Mouse (Mus musculus) right cerebral cortex, postnatal 25 days (tissue): ENCODE measurements around the gene Bora.

Source experiments
- DNase-seq: peaks from one replicate; pipeline ENCODE4 v3.0.0; 2022

The Bora gene

DNA sequence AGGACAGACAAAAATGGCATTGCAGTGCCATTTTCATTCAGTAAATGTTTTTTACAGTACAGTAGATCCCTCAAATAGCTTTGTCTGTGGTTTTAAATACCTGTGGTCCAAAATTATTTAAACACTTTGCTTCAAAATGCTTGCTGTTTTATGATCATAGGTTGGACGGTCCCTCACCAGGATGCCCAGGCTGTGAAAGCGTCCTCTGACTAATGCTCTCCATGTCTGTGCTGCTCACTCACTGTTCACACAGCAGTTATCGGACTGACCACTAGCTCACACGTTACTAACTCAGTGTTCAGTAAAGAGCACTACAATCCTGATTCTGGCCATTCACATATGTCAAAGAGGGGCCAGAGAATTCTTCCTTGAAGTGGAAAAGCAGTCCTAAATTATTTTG is 25.1 kb downstream of the Bora start:
- no peak for DNase-seq

GRCm38 (mm10) chr14:99088947-99089346 is 42.9 kb downstream of the Bora start:
- DNase-seq: no peak

- peak; percentile 99 for DNase-seq
Measured at GRCm38 (mm10) chr14:99099267-99099966, 53.4 kb downstream of the Bora start, which contains the start of the genes Pibf1 and Dis3. Gene Pibf1, plus strand, starts transcription at chr14:99099424. Gene Dis3, minus strand, starts transcription at chr14:99099770.

DNA sequence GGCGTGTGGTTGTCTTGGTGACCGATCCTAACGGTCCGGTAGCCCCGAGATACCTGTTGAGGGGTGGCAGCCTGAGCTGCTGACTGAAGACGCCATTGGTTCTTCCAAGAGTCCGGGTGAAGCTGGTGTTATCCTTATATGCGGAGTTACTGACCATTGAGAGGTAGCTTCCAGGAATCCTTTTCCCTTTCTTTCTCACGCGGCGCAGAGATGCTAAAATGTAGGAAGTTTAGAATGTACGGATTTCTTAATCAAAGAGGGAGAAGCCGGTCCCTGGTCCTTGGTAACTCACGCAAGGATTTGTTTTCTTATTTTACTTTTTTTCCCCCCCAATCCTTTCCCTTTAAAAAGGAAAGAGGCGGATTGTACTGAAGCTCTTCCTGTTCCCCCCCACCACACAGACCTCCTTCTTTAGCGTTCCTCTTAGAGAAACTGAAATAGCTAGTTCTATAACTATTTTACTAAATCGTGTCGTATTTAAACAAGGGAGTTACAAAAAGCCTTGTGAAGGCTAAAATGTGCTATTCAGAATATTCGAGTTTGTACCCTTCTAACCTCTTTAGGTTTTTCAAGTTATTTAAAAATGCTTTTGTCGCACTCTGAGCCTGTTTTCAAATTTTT is 54.1 kb downstream of the Bora start:
- no peak for DNase-seq

GRCm38 (mm10) chr14:99103050-99103449 is 57.0 kb downstream of the Bora start:
- DNase-seq: no peak

- no peak for DNase-seq
Measured at GRCm38 (mm10) chr14:99104542-99105123, 58.6 kb downstream of the Bora start.

- DNase-seq: no peak
Measured at GRCm38 (mm10) chr14:99106671-99107070, 60.6 kb downstream of the Bora start.

- no peak for DNase-seq
Measured at GRCm38 (mm10) chr14:99107631-99108187, 61.7 kb downstream of the Bora start.

DNA sequence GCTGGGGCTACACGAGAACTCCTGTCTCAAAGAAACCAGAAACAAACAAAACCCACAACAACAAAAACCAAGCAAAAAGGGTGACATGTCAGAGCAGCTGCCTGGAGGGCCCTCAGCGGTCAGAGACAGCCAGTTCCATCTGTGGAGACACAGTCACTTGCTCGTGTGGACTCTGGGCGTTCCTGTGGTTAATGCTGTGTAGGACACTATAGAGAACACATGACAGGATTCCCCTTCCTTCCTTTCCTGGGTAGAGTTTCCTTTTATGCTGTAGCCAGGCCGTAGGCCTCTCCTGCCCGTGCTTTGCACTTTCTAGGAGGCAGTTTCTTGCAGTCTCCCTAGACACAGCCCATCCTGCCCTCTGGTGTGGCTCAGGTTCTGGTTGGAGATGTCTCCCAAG is 62.7 kb downstream of the Bora start:
- no peak for DNase-seq

DNA sequence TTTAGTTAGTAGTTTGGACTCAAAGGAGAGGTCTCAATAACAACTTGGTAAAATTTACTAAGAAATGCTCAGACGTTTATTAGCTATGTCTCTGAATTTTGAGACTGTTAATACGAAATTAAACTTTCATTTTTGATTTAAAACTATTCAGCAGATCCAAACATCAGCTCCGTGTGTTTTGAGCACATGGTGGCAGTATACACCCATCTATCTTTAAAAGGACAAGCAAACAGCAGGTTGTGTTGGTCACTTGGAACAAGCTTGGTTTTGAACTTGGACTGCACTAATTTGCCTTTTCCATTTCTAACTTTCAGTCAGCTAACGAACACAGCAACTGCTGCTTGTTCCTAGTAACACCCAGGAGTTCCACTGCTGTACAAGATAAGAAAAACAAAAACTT is 71.6 kb downstream of the Bora start:
- no peak for DNase-seq

- DNase-seq: no peak
Measured at GRCm38 (mm10) chr14:99121584-99122339, 75.7 kb downstream of the Bora start.

DNA sequence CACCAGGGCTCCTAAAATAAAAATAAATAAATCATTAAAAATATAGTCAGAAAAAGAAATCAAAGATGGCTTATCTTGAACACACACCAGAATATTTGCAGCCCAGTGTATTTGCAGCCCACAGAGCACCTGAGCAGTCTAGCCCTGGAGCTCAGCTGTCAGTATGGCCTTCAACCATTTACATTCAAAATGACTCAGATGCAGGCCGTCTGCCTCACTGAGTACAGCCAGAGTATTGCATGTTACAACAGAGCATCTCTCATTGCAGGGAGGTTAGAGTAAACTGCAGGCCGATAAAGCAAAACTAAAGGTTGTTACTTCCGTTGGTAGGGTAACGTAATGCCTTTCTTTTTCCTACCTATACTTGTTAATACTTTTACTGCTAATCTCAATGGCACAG is 78.1 kb downstream of the Bora start:
- DNase-seq: no peak
